In genomic region chr1:89750921-89751320, GRCm38 (mm10) we compare ENCODE assay signal across 9 mouse cellular contexts.
A peak's percentile ranks its signal among the peaks of the same experiment; 100 is the strongest.
DNase-seq lines count a peak whose midpoint lies in the region; ATAC-seq and TF ChIP-seq lines count a peak whose summit lies in the region.
"Had no signal": no experiment of that assay in that cellular context is flagged by ENCODE, and none has a peak within 500 bp of the region (broad histone marks: within the 10 kb centered on the region; RNA-seq: fewer than 3 reads in every experiment).

No protein-coding gene starts in this region.

- no peak for DNase-seq in intestine, embryonic 14.5 days (ENCODE audit: low spot score)
- DNase-seq in embryonic facial prominence, embryonic 10.5 days (ENCODE audit: low spot score): peak; percentile 54
- DNase-seq in kidney, adult 2 months: peak; percentile 28
- DNase-seq in midbrain, postnatal 0 days (ENCODE audit: low spot score): peak; percentile 72
- no peak for DNase-seq in yolk sac, embryonic 10.5 days (ENCODE audit: low spot score)
- DNase-seq: gastrocnemius, adult 2 months had no signal

- H3K27ac ChIP-seq in intestine, embryonic 14.5 days (ENCODE audit: low read depth): no peak overlapping the region
- no peak overlapping the region for H3K27ac ChIP-seq in intestine, embryonic 16.5 days (ENCODE audit: low read length)
- no peak overlapping the region for H3K27ac ChIP-seq in embryonic facial prominence, embryonic 10.5 days (replicated peaks)
- H3K27ac ChIP-seq in kidney, adult 2 months (ENCODE audit: insufficient read depth, low read depth, low read length): no peak overlapping the region
- 0 out of 2 replicates have a peak overlapping the region, but pooled peaks have one; percentile 7 for H3K27ac ChIP-seq in midbrain, postnatal 0 days (ENCODE audit: low read depth, low read length)
- no peak overlapping the region for H3K27ac ChIP-seq in liver, embryonic 12.5 days
- H3K27ac ChIP-seq: gastrocnemius, adult 2 months had no signal

- H3K4me1 ChIP-seq in intestine, embryonic 14.5 days (replicated peaks; ENCODE audit: control insufficient read depth, insufficient read depth, low read length): peaks cover 12% of the 10 kb centered on the region; the same call in 1 of the 2 replicates
- no peaks in the 10 kb centered on the region for H3K4me1 ChIP-seq in intestine, embryonic 16.5 days (ENCODE audit: control insufficient read depth, insufficient read depth, low read length)
- peaks cover 18% of the 10 kb centered on the region for H3K4me1 ChIP-seq in embryonic facial prominence, embryonic 10.5 days
- H3K4me1 ChIP-seq in kidney, adult 2 months (ENCODE audit: control insufficient read depth, insufficient read depth, low read length): peaks cover 7% of the 10 kb centered on the region
- peaks cover 12% of the 10 kb centered on the region for H3K4me1 ChIP-seq in midbrain, postnatal 0 days (ENCODE audit: insufficient read depth, low read length)
- H3K4me1 ChIP-seq in liver, embryonic 12.5 days: no peaks in the 10 kb centered on the region

- H3K4me3 ChIP-seq in intestine, embryonic 14.5 days (ENCODE audit: low read depth, low read length): no peak overlapping the region
- H3K4me3 ChIP-seq in intestine, embryonic 16.5 days (ENCODE audit: low read length): no peak overlapping the region
- peak overlapping the region; percentile 37 for H3K4me3 ChIP-seq in embryonic facial prominence, embryonic 10.5 days
- peak overlapping the region; percentile 9; the same call in 1 of the 2 replicates for H3K4me3 ChIP-seq in kidney, adult 2 months (ENCODE audit: insufficient read depth, low read depth, low read length)
- H3K4me3 ChIP-seq in midbrain, postnatal 0 days (ENCODE audit: low read depth, low read length): no peak overlapping the region
- no peak overlapping the region for H3K4me3 ChIP-seq in liver, embryonic 12.5 days
- H3K4me3 ChIP-seq: gastrocnemius, adult 2 months had no signal

- TF ChIP-seq POLR2A in kidney, adult 2 months (IDR thresholded peaks at IDR 0.05; ENCODE audit: low read depth, low read length): no peak

- H3K9ac ChIP-seq in intestine, embryonic 14.5 days (ENCODE audit: low read length): no peak overlapping the region
- no peak overlapping the region for H3K9ac ChIP-seq in intestine, embryonic 16.5 days (ENCODE audit: low read depth, low read length)
- no peak overlapping the region for H3K9ac ChIP-seq in midbrain, postnatal 0 days (replicated peaks; ENCODE audit: low read length, poor library complexity, severe bottlenecking)
- H3K9ac ChIP-seq in liver, embryonic 12.5 days: no peak overlapping the region

- no peak for ATAC-seq in intestine, embryonic 14.5 days (replicated peaks; ENCODE audit: low FRiP score, low TSS enrichment, low read depth)
- ATAC-seq in intestine, embryonic 16.5 days: no peak
- peak; percentile 52 for ATAC-seq in midbrain, postnatal 0 days (ENCODE audit: low FRiP score)
- no peak for ATAC-seq in liver, embryonic 12.5 days
- ATAC-seq in activated CD4-positive, CD25-positive, alpha-beta regulatory T cell, adult 4 months: no peak

- H3K27me3 ChIP-seq in intestine, embryonic 14.5 days (replicated peaks; ENCODE audit: control insufficient read depth, insufficient read depth, low read length): no peaks in the 10 kb centered on the region
- H3K27me3 ChIP-seq in intestine, embryonic 16.5 days (replicated peaks; ENCODE audit: control insufficient read depth, insufficient read depth, low read length): no peaks in the 10 kb centered on the region
- H3K27me3 ChIP-seq in embryonic facial prominence, embryonic 10.5 days (replicated peaks; ENCODE audit: low read depth, poor library complexity, severe bottlenecking): peaks cover 70% of the 10 kb centered on the region
- H3K27me3 ChIP-seq in kidney, adult 2 months (replicated peaks; ENCODE audit: control insufficient read depth, insufficient read depth, low read length): no peaks in the 10 kb centered on the region
- no peaks in the 10 kb centered on the region for H3K27me3 ChIP-seq in midbrain, postnatal 0 days (ENCODE audit: insufficient read depth, low read length)
- no peaks in the 10 kb centered on the region for H3K27me3 ChIP-seq in liver, embryonic 12.5 days (replicated peaks)

- no peaks in the 10 kb centered on the region for H3K9me3 ChIP-seq in intestine, embryonic 14.5 days (ENCODE audit: control insufficient read depth, low read length)
- no peaks in the 10 kb centered on the region for H3K9me3 ChIP-seq in intestine, embryonic 16.5 days (ENCODE audit: control insufficient read depth, low read length)
- H3K9me3 ChIP-seq in embryonic facial prominence, embryonic 10.5 days: no peaks in the 10 kb centered on the region
- H3K9me3 ChIP-seq in midbrain, postnatal 0 days (ENCODE audit: low read length): no peaks in the 10 kb centered on the region
- H3K9me3 ChIP-seq in liver, embryonic 12.5 days (replicated peaks): no peaks in the 10 kb centered on the region

- H3K4me2 ChIP-seq in intestine, embryonic 14.5 days (ENCODE audit: low read length): peak overlapping the region; percentile 33
- no peak overlapping the region for H3K4me2 ChIP-seq in intestine, embryonic 16.5 days (ENCODE audit: low read depth, low read length)
- peak overlapping the region; percentile 32 for H3K4me2 ChIP-seq in midbrain, postnatal 0 days (ENCODE audit: low read depth, low read length, poor library complexity, severe bottlenecking)
- H3K4me2 ChIP-seq in liver, embryonic 12.5 days: no peak overlapping the region

- 23% methylated on average over 21 of the region's 21 CpGs for WGBS in intestine, embryonic 14.5 days
- 33% methylated on average over 21 of the region's 21 CpGs for WGBS in intestine, embryonic 16.5 days
- 15% methylated on average over 21 of the region's 21 CpGs for WGBS in embryonic facial prominence, embryonic 10.5 days
- 39% methylated on average over 21 of the region's 21 CpGs for WGBS in kidney, adult 2 months
- 11% methylated on average over 21 of the region's 21 CpGs for WGBS in midbrain, postnatal 0 days
- 63% methylated on average over 21 of the region's 21 CpGs for WGBS in liver, embryonic 12.5 days (ENCODE audit: insufficient replicate concordance)

- H3K36me3 ChIP-seq in intestine, embryonic 14.5 days (ENCODE audit: control insufficient read depth, insufficient read depth, low read length): no peaks in the 10 kb centered on the region
- no peaks in the 10 kb centered on the region for H3K36me3 ChIP-seq in intestine, embryonic 16.5 days (ENCODE audit: control insufficient read depth, insufficient read depth, low read length)
- peaks cover 4% of the 10 kb centered on the region for H3K36me3 ChIP-seq in embryonic facial prominence, embryonic 10.5 days (replicated peaks)
- no peaks in the 10 kb centered on the region for H3K36me3 ChIP-seq in kidney, adult 2 months (ENCODE audit: control insufficient read depth, insufficient read depth, low read length)
- no peaks in the 10 kb centered on the region for H3K36me3 ChIP-seq in midbrain, postnatal 0 days (ENCODE audit: insufficient read depth, low read length)
- no peaks in the 10 kb centered on the region for H3K36me3 ChIP-seq in liver, embryonic 12.5 days

- TF ChIP-seq CTCF in kidney, adult 2 months (conservative IDR thresholded peaks at IDR 0.05; ENCODE audit: insufficient read depth, insufficient read length, low read depth, low read length): no peak
- no peak for TF ChIP-seq CTCF in midbrain, postnatal 0 days (IDR thresholded peaks at IDR 0.05)

Comparison
In these comparisons a context has a peak if more than half of its experiments do, and no peak if none do; other contexts are left out.
1. H3K4me2 ChIP-seq: peak in intestine, embryonic 14.5 days (single experiment) and midbrain, postnatal 0 days (single experiment); none in intestine, embryonic 16.5 days (single experiment) and liver, embryonic 12.5 days (single experiment).
2. DNase-seq: peak in embryonic facial prominence, embryonic 10.5 days (single experiment), kidney, adult 2 months (single experiment) and midbrain, postnatal 0 days (single experiment); none in intestine, embryonic 14.5 days (single experiment) and yolk sac, embryonic 10.5 days (single experiment).
3. H3K4me3 ChIP-seq: peak in embryonic facial prominence, embryonic 10.5 days (single experiment) and kidney, adult 2 months (single experiment); none in intestine, embryonic 14.5 days (single experiment), intestine, embryonic 16.5 days (single experiment), midbrain, postnatal 0 days (single experiment) and liver, embryonic 12.5 days (single experiment).